Mouse (Mus musculus): ENCODE measurements around the gene Gm13212.
"Not testable (repeated sequence)": the region's sequence is repeated elsewhere in the genome, so short reads cannot be mapped to it uniquely, and the experiment has no call there.

The Gm13212 gene

GRCm38 (mm10) chr4:145585078-145585477 lies at the start of gene Gm13212:
Gene Gm13212 (plus strand): TSS chr4:145585166.
- in situ Hi-C loops (cut with MboI, MseI): loop anchor here (25.0 kb wide), 1 partner anchor 677 kb away; no protein-coding TSS in a partner anchor

GRCm38 (mm10) chr4:145543861-145544260 lies 41.1 kb upstream of the Gm13212 start:
- in situ Hi-C loops (cut with MboI, MseI): loop anchor here (5.0 to 25.0 kb wide), 2 partner anchors 1293 to 1793 kb away; no protein-coding TSS in a partner anchor

GRCm38 (mm10) chr4:145545106-145545505 lies 39.9 kb upstream of the Gm13212 start:
- in situ Hi-C loops (cut with MboI, MseI): loop anchor here (25.0 kb wide), 1 partner anchor 1292 kb away; no protein-coding TSS in a partner anchor

- in situ Hi-C loops (cut with MboI, MseI): loop anchor here (25.0 kb wide), 1 partner anchor 1291 kb away; no protein-coding TSS in a partner anchor
Measured at GRCm38 (mm10) chr4:145545734-145546349, 39.1 kb upstream of the Gm13212 start.

GRCm38 (mm10) chr4:145546477-145546876 lies 38.5 kb upstream of the Gm13212 start:
- in situ Hi-C loops (cut with MboI, MseI): loop anchor here (25.0 kb wide), 1 partner anchor 1291 kb away; no protein-coding TSS in a partner anchor

- in situ Hi-C loops (cut with MboI, MseI): loop anchor here (5.0 kb wide), 2 partner anchors 1571 to 1961 kb away; no protein-coding TSS in a partner anchor
Measured at GRCm38 (mm10) chr4:145556680-145557079, 28.3 kb upstream of the Gm13212 start.

- in situ Hi-C loops (cut with MboI, MseI): loop anchor here (5.0 kb wide), 2 partner anchors 1568 to 1958 kb away; no protein-coding TSS in a partner anchor
Measured at GRCm38 (mm10) chr4:145559505-145560099, 25.4 kb upstream of the Gm13212 start.

- in situ Hi-C loops (cut with MboI, MseI): no loop called here
Measured at GRCm38 (mm10) chr4:145564111-145564821, 20.7 kb upstream of the Gm13212 start.

- in situ Hi-C loops (cut with MboI, MseI): not testable (repeated sequence)
Measured at GRCm38 (mm10) chr4:145570461-145570860, 14.5 kb upstream of the Gm13212 start.

GRCm38 (mm10) chr4:145576623-145577022 lies 8.3 kb upstream of the Gm13212 start:
- in situ Hi-C loops (cut with MboI, MseI): loop anchor here (5.0 to 25.0 kb wide), 2 partner anchors 174 to 686 kb away; no protein-coding TSS in a partner anchor

- in situ Hi-C loops (cut with MboI, MseI): loop anchor here (25.0 kb wide), 1 partner anchor 682 kb away; no protein-coding TSS in a partner anchor
Measured at GRCm38 (mm10) chr4:145580333-145580732, 4.6 kb upstream of the Gm13212 start.

GRCm38 (mm10) chr4:145586046-145586445 lies 1.1 kb downstream of the Gm13212 start:
- in situ Hi-C loops (cut with MboI, MseI): loop anchor here (25.0 kb wide), 1 partner anchor 676 kb away; no protein-coding TSS in a partner anchor

GRCm38 (mm10) chr4:145594183-145594582 lies 9.2 kb downstream of the Gm13212 start:
- in situ Hi-C loops (cut with MboI, MseI): loop anchor here (25.0 kb wide), 1 partner anchor 668 kb away; no protein-coding TSS in a partner anchor

- in situ Hi-C loops (cut with MboI, MseI): loop anchor here (25.0 kb wide), 1 partner anchor 668 kb away; no protein-coding TSS in a partner anchor
Measured at GRCm38 (mm10) chr4:145594798-145595197, 9.8 kb downstream of the Gm13212 start.

- in situ Hi-C loops (cut with MboI, MseI): not testable (repeated sequence)
Measured at GRCm38 (mm10) chr4:145640416-145641185, 55.6 kb downstream of the Gm13212 start.

GRCm38 (mm10) chr4:145670385-145670784 lies 85.4 kb downstream of the Gm13212 start, which contains the start of gene Zfp980:
Gene Zfp980 (plus strand): TSS chr4:145670685.
- in situ Hi-C loops (cut with MboI, MseI): loop anchor here (5.0 kb wide), 2 partner anchors 1302 to 1562 kb away; partner anchors contain the start of gene Zfp989

- in situ Hi-C loops (cut with MboI, MseI): loop anchor here (5.0 kb wide), 2 partner anchors 1298 to 1558 kb away; partner anchors contain the start of gene Zfp989
Measured at GRCm38 (mm10) chr4:145674286-145674780, 89.4 kb downstream of the Gm13212 start.

Data from regulatory T cell (primary cell).